Mouse (Mus musculus) mesoderm, embryonic 11.5 days (tissue): ENCODE data around the gene Olfr723.
"Not testable (repeated sequence)": the region's sequence is repeated elsewhere in the genome, so short reads cannot be mapped to it uniquely, and the experiment has no call there.

Experiments
- DNase-seq: peaks from one replicate; pipeline ENCODE4 v3.0.0-alpha.2; 2012; ENCODE audit warnings: low read depth, low spot score

The Olfr723 gene

GRCm38 (mm10) chr14:49931687-49932086 lies at the start of gene Olfr723:
Gene Olfr723, minus strand, starts transcription at chr14:49931787.
- not testable (repeated sequence) for DNase-seq

DNA sequence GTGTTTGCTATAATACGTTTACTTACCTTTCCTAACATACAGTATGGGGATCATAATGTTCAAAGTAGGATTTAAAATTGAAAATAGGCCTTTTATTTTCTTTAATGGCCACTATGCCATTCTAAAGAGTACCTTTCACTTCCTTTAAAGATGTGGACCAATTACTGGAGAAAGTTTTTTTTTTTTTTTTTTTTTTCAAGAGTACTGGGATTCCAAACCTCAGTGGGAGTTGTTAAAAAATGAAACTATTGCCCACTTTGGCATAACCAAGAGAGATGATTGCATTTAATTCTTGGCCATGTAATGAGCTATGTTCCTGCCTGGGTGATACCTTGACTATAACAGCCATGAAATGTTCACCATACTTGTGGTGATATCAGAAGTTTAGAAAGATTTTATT lies 31.6 kb upstream of the Olfr723 start, which contains the start of gene Olfr724:
Olfr724 (minus strand) TSS at position 101 of the 400 bp plus-strand sequence.
- DNase-seq, result not testable (repeated sequence)

DNA sequence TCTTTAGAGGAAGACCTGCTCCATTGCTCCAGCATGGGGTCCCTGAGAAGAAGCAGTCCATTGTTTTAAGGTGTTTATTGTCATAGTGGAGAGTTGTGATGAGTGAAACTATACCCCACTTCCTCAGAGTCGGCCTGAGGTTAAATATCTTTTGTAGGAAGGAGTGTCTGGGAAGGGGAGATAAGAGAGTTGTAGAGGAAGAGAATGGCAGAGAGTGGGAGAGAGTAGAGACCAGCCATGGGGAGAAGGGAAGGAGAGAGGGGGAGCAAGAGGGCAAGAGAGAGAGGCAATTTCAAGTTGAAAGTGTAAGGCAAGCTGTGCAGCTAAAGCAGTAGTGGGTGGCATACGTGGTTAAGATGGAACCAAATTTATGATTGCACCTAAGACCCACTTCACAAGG lies 24.3 kb upstream of the Olfr723 start:
- no peak for DNase-seq

DNA sequence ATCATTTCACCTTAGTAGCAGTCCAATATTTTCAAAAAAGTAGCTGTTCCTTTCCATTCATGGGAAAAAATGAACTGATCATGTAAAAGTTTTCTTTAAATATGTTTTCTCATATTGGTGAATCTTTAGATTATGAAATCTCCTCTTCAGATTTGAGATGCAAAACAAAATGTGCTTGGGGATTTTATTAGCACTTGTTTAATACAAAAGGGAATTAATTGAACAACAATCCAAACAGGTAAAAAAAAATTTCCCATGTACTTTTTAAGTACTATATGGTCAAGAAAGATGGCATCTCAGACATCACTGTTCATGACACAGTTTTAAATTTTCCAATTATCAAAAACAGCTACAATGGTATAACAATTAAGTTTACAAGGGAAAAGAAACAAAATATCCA lies 29.7 kb downstream of the Olfr723 start, which contains the start of gene Olfr722:
Olfr722 (minus strand) TSS at position 101 of the 400 bp plus-strand sequence.
- no peak for DNase-seq
